Mouse (Mus musculus): ENCODE results near the gene Hist1h2bl. TPM values are rescaled to one million over a fixed set of nuclear protein-coding genes. Genes with fewer than 3 reads are reported as not detected.

The Hist1h2bl gene
- polyA plus RNA-seq (2012; rRNA removed; ENCODE audit: low replicate concordance), result 7.5 and 8.8 TPM in 2 replicates

GRCm38 (mm10) chr13:21715864-21716539, at the start of gene Hist1h2bl, which contains the start of gene Hist1h2ai:
Gene Hist1h2bl, minus strand, starts transcription at chr13:21716143.
Gene Hist1h2ai, plus strand, starts transcription at chr13:21716422.

GRCm38 (mm10) chr13:21753524-21754285, 37.8 kb upstream of the Hist1h2bl start, which contains the start of the genes Hist1h2ak and Hist1h2bn:
Gene Hist1h2ak, minus strand, starts transcription at chr13:21753827.
Gene Hist1h2bn, plus strand, starts transcription at chr13:21754123.

GRCm38 (mm10) chr13:21750159-21751017, 34.4 kb upstream of the Hist1h2bl start, which contains the start of gene Hist1h4k:
Gene Hist1h4k, minus strand, starts transcription at chr13:21750505.

GRCm38 (mm10) chr13:21734906-21735767, 19.2 kb upstream of the Hist1h2bl start, which contains the start of gene Hist1h4j:
Gene Hist1h4j, plus strand, starts transcription at chr13:21735064.

GRCm38 (mm10) chr13:21721757-21722372, 5.9 kb upstream of the Hist1h2bl start, which contains the start of gene Hist1h2bm:
Gene Hist1h2bm, plus strand, starts transcription at chr13:21722044.

GRCm38 (mm10) chr13:21717397-21718357, 1.7 kb upstream of the Hist1h2bl start, which contains the start of gene Hist1h3h:
Gene Hist1h3h, plus strand, starts transcription at chr13:21717659.

GRCm38 (mm10) chr13:21697811-21698210, 18.1 kb downstream of the Hist1h2bl start, which contains the start of gene Olfr1359:
Gene Olfr1359, plus strand, starts transcription at chr13:21698111.

GRCm38 (mm10) chr13:21677305-21677704, 38.6 kb downstream of the Hist1h2bl start, which contains the start of gene Olfr1360:
Gene Olfr1360, minus strand, starts transcription at chr13:21677405.

Other genes starting within 250 kb of the Hist1h2bl start
- gene Nkapl, start 247.6 kb downstream of the Hist1h2bl start, polyA plus RNA-seq (2012; rRNA removed; ENCODE audit: low replicate concordance), result 0.28 TPM in 1 of 2 replicates, not detected in the other
- gene Zkscan4, start 237.2 kb downstream of the Hist1h2bl start, polyA plus RNA-seq (2012; rRNA removed; ENCODE audit: low replicate concordance), result 0.07 and 0.11 TPM in 2 replicates
- not detected in 2 replicates for gene Gm10065, start 236.7 kb downstream of the Hist1h2bl start, polyA plus RNA-seq (2012; rRNA removed; ENCODE audit: low replicate concordance)
- not detected in 2 replicates for gene AK157302, start 220.9 kb downstream of the Hist1h2bl start, polyA plus RNA-seq (2012; rRNA removed; ENCODE audit: low replicate concordance)
- gene Gm11273, start 214.7 kb downstream of the Hist1h2bl start, polyA plus RNA-seq (2012; rRNA removed; ENCODE audit: low replicate concordance), result 34.6 and 52.3 TPM in 2 replicates
- 0.26 and 0.42 TPM in 2 replicates for gene Zkscan8, start 185.0 kb downstream of the Hist1h2bl start, polyA plus RNA-seq (2012; rRNA removed; ENCODE audit: low replicate concordance)
- not detected in 2 replicates for gene Olfr1366, start 173.3 kb downstream of the Hist1h2bl start, polyA plus RNA-seq (2012; rRNA removed; ENCODE audit: low replicate concordance)
- gene Olfr1535, start 156.2 kb downstream of the Hist1h2bl start, polyA plus RNA-seq (2012; rRNA removed; ENCODE audit: low replicate concordance), result not detected in 2 replicates
- gene Olfr1364, start 134.4 kb downstream of the Hist1h2bl start, polyA plus RNA-seq (2012; rRNA removed; ENCODE audit: low replicate concordance), result not detected in 2 replicates
- gene Olfr1362, start 102.1 kb downstream of the Hist1h2bl start, polyA plus RNA-seq (2012; rRNA removed; ENCODE audit: low replicate concordance), result not detected in 2 replicates
- not detected in 2 replicates for gene Olfr11, start 73.6 kb downstream of the Hist1h2bl start, polyA plus RNA-seq (2012; rRNA removed; ENCODE audit: low replicate concordance)
- gene Olfr1361, start 52.8 kb downstream of the Hist1h2bl start, polyA plus RNA-seq (2012; rRNA removed; ENCODE audit: low replicate concordance), result not detected in 2 replicates
- not detected in 2 replicates for gene Olfr1360, start 38.7 kb downstream of the Hist1h2bl start, polyA plus RNA-seq (2012; rRNA removed; ENCODE audit: low replicate concordance)
- gene Olfr1359, start 18.0 kb downstream of the Hist1h2bl start, polyA plus RNA-seq (2012; rRNA removed; ENCODE audit: low replicate concordance), result not detected in 2 replicates
- gene Hist1h2ai, start 279 bp upstream of the Hist1h2bl start, polyA plus RNA-seq (2012; rRNA removed; ENCODE audit: low replicate concordance), result 13.1 and 96.4 TPM in 2 replicates
- gene Hist1h3h, start 1.5 kb upstream of the Hist1h2bl start, polyA plus RNA-seq (2012; rRNA removed; ENCODE audit: low replicate concordance), result 70.2 and 104 TPM in 2 replicates
- gene Hist1h2bm, start 5.9 kb upstream of the Hist1h2bl start, polyA plus RNA-seq (2012; rRNA removed; ENCODE audit: low replicate concordance), result 3.8 and 7.0 TPM in 2 replicates
- 3.1 and 3.3 TPM in 2 replicates for gene Hist1h4j, start 18.9 kb upstream of the Hist1h2bl start, polyA plus RNA-seq (2012; rRNA removed; ENCODE audit: low replicate concordance)
- gene Hist1h4k, start 34.4 kb upstream of the Hist1h2bl start, polyA plus RNA-seq (2012; rRNA removed; ENCODE audit: low replicate concordance), result 26.4 and 32.3 TPM in 2 replicates
- 28.1 and 60.3 TPM in 2 replicates for gene Hist1h2ak, start 37.7 kb upstream of the Hist1h2bl start, polyA plus RNA-seq (2012; rRNA removed; ENCODE audit: low replicate concordance)
- 10.3 and 18.9 TPM in 2 replicates for gene Hist1h2bn, start 38.0 kb upstream of the Hist1h2bl start, polyA plus RNA-seq (2012; rRNA removed; ENCODE audit: low replicate concordance)
- gene Hist1h1b, start 64.5 kb upstream of the Hist1h2bl start, polyA plus RNA-seq (2012; rRNA removed; ENCODE audit: low replicate concordance), result 1.6 and 2.1 TPM in 2 replicates
- 76.2 and 99.7 TPM in 2 replicates for gene Hist1h3i, start 67.2 kb upstream of the Hist1h2bl start, polyA plus RNA-seq (2012; rRNA removed; ENCODE audit: low replicate concordance)
- gene Hist1h2an, start 71.1 kb upstream of the Hist1h2bl start, polyA plus RNA-seq (2012; rRNA removed; ENCODE audit: low replicate concordance), result 8.4 and 153 TPM in 2 replicates
- 2.6 and 4.6 TPM in 2 replicates for gene Hist1h2bp, start 71.3 kb upstream of the Hist1h2bl start, polyA plus RNA-seq (2012; rRNA removed; ENCODE audit: low replicate concordance)
- gene Hist1h2bq, start 94.1 kb upstream of the Hist1h2bl start, polyA plus RNA-seq (2012; rRNA removed; ENCODE audit: low replicate concordance), result 23.5 and 27.4 TPM in 2 replicates
- gene Hist1h2ao, start 94.3 kb upstream of the Hist1h2bl start, polyA plus RNA-seq (2012; rRNA removed; ENCODE audit: low replicate concordance), result not detected in 2 replicates
- gene Hist1h4m, start 95.6 kb upstream of the Hist1h2bl start, polyA plus RNA-seq (2012; rRNA removed; ENCODE audit: low replicate concordance), result 1.3 and 6.9 TPM in 2 replicates
- 20.7 and 25.5 TPM in 2 replicates for gene Hist1h4n, start 116.1 kb upstream of the Hist1h2bl start, polyA plus RNA-seq (2012; rRNA removed; ENCODE audit: low replicate concordance)
- 223 and 1,937 TPM in 2 replicates for gene Hist1h2ap, start 117.4 kb upstream of the Hist1h2bl start, polyA plus RNA-seq (2012; rRNA removed; ENCODE audit: low replicate concordance)
- gene Hist1h2br, start 117.6 kb upstream of the Hist1h2bl start, polyA plus RNA-seq (2012; rRNA removed; ENCODE audit: low replicate concordance), result 22.5 and 29.8 TPM in 2 replicates
- gene Zfp184, start 229.0 kb upstream of the Hist1h2bl start, polyA plus RNA-seq (2012; rRNA removed; ENCODE audit: low replicate concordance), result 0.14 and 0.51 TPM in 2 replicates

Measured in duodenum, adult 2 months (tissue).